Mouse (Mus musculus) gastrocnemius, postnatal 36 days (tissue): Measurements from ENCODE around the gene Ccdc86. TPM values are rescaled to one million over a fixed set of nuclear protein-coding genes. Genes with fewer than 3 reads are reported as not detected.
A peak's percentile ranks its signal among the peaks of the same experiment; 100 is the strongest.

Source experiments
- DNase-seq, 2 experiments: peaks; one replicate each; pipeline ENCODE4 v3.0.0; 2022
- intact Hi-C: fragments of 180-260 bp; cut with DNase I; formaldehyde crosslinking; loops from one replicate; pipeline ENCODE4 v1.15.1; 2025
- long read RNA-seq, 2 experiments: library from polyadenylated mRNA; stranded (forward); transcript quantifications; one replicate each; pipeline ENCODE4 v2.0.0; 2021
- total RNA-seq, 2 experiments: library from RNA; stranded (reverse); gene quantifications; 2 replicates each; pipeline ENCODE4 v1.2.3; 2021

Gene Ccdc86
- 10 to 100 TPM; 14.7 to 15.2 TPM for total RNA-seq
- long read RNA-seq, experiment 1, transcript Ccdc86-201 (4 exons, 3,003 nt), result major isoform, 10 of 12 reads
- long read RNA-seq, experiment 1, partial matches to known transcripts, result 2 of 12 reads
- long read RNA-seq, experiment 1, other reads (novel, unspliced or antisense), result 0 of 12 reads
- long read RNA-seq, experiment 2, transcript Ccdc86-201 (4 exons, 3,003 nt), result major isoform, 24 of 26 reads
- long read RNA-seq, experiment 2, partial matches to known transcripts, result 0 of 26 reads
- long read RNA-seq, experiment 2, other reads (novel, unspliced or antisense), result 2 of 26 reads

DNA sequence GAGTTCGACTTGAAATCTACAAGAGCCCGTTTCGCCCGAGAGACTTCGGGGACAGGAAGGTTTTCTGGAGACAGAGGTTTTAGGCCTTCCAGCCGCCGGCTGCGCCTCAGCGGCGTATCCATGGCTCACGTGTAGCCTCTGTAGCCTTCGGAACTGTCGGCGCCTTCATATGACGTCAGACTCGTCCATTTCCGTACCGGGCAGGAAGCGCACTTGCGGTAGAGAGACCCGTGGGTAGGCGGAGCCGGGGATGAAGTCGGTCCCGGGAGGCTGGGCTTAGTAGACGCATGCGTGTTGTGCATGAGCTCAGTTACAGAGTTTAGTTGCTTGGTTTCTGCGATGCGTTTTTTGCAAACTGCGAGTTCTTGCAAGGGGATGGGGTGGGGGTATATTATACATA, at the start of gene Ccdc86:
TSS of gene Ccdc86 (minus strand) at position 155 of the 400 bp plus-strand sequence.
- intact Hi-C loops, result loop anchor here (5.0 kb wide), 1 partner anchor 37 kb away; no protein-coding TSS in a partner anchor
- DNase-seq, result peak; percentile 91 to 93

DNA sequence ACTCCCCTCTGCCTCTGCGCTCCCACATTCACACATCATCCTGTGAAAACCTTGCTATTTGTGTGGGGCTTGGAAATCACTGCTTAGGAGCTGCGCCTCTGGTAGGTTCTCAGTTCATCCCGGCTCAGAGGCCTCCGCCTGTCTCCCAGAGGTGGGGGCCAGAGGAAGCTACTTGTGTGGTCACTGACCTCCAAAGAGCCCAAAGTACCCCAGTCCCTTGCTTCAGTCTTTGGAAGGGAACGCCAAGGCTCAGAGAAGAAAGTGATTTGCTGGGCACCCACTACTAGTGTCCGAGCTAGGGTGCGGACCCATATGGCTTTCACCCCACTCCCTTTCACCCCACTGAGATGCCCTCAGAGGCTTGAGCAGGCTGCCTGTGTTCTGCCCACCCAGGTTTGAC, 44.1 kb upstream of the Ccdc86 start, which contains the start of gene Ms4a15:
TSS of gene Ms4a15 (minus strand) at position 101 of the 400 bp plus-strand sequence.
- intact Hi-C loops, result no loop called here
- DNase-seq, result no peak

DNA sequence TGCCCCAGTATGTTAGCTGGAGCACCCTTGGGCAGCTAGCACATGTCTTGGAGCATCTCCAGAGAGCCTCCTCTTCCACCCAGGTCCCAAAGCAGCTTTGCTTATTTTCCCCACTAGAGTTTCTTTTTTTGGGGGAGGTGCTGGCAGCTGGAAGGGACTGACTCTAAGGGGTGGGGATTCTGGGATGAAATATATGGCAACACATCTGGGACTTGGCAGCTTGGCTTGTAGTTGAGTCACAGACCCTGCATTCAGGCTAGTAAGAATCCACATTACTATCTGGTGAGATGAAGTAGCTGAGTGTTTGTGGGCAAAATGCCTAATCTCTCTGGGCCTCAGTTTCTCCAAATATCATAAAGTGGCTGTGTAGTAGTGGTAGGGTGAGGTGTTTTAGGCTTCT, 42.8 kb upstream of the Ccdc86 start:
- no peak for DNase-seq
- intact Hi-C loops, result no loop called here

- intact Hi-C loops, result no loop called here
- no peak for DNase-seq
Observed at GRCm38 (mm10) chr19:10990751-10991150, 41.7 kb upstream of the Ccdc86 start.

GRCm38 (mm10) chr19:10988563-10988962, 39.5 kb upstream of the Ccdc86 start:
- no peak for DNase-seq
- intact Hi-C loops, result no loop called here

- no peak for DNase-seq
- intact Hi-C loops, result no loop called here
Observed at GRCm38 (mm10) chr19:10985889-10986288, 36.8 kb upstream of the Ccdc86 start.

- intact Hi-C loops, result no loop called here
- DNase-seq, result no peak
Observed at GRCm38 (mm10) chr19:10984551-10984950, 35.5 kb upstream of the Ccdc86 start.

GRCm38 (mm10) chr19:10983146-10983545, 34.1 kb upstream of the Ccdc86 start:
- DNase-seq, result peak in 1 of 2 experiments; percentile 20
- intact Hi-C loops, result no loop called here

DNA sequence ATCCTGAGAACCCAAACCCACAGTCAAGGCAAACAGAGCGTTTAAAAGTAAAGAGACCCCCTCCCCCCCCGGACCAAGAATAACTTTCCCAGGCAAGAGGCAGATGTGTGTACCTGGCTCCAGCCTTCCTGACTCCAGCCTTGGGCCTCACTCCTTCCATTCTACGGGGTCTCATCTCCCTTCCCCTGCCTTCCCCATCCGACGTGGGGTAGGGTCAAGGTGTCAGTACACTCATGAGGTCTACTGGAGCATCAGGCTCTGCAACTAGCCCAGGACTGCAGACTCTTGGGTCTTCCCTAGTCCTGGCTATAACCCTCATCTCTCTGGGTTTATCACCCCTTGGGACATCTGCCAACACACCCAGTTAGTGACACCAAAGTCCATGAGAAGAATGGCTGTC, 31.1 kb upstream of the Ccdc86 start:
- intact Hi-C loops, result no loop called here
- no peak for DNase-seq

GRCm38 (mm10) chr19:10979184-10980168, 30.4 kb upstream of the Ccdc86 start:
- intact Hi-C loops, result loop anchor here (1.0 kb wide), 1 partner anchor 313 kb away; no protein-coding TSS in a partner anchor

DNA sequence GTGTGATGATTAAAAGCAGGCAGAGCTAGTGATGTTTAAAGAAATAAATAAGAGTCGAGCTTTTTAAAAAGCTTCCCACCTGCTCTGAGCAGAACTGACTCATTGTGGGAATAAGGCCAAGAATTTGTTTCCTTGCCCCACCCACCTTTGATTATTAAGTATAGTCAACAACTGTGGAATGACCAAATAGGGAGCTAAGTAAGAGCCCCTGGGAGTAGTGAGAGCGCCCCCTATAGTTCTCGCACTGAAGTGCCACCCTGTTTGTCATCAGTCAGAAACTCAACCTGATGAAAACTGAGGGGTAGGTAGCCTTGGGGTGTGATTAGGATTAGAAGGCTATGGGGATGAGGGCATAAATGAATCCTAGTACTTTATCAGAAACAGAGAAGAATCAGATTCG, 27.3 kb upstream of the Ccdc86 start:
- intact Hi-C loops, result no loop called here

More at GRCm38 (mm10) chr19:10979184-10980168, 30.4 kb upstream of the Ccdc86 start:
- DNase-seq, result peak; percentile 71 to 72

DNA sequence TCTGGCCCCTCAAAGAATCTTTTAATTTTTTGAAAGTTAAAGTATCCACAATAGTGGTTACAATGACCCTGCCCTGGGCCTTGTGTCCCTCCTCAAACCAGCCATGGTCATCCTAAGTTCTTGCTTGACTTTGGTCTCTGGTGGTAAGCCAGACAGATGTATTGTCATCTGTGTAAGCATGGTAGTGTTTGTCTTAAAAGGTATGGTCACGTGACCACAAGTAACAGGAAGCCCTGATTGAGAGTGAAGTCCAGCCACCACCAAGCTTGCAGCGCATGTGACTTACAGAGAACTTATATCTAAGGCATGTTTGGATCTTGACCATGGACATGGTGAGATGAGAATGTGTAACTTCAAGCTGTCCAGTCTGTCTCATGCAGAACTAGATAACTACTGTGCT, 26.1 kb upstream of the Ccdc86 start:
- intact Hi-C loops, result no loop called here
- no peak for DNase-seq

More for the DNA sequence above, 27.3 kb upstream of the Ccdc86 start:
- no peak for DNase-seq

DNA sequence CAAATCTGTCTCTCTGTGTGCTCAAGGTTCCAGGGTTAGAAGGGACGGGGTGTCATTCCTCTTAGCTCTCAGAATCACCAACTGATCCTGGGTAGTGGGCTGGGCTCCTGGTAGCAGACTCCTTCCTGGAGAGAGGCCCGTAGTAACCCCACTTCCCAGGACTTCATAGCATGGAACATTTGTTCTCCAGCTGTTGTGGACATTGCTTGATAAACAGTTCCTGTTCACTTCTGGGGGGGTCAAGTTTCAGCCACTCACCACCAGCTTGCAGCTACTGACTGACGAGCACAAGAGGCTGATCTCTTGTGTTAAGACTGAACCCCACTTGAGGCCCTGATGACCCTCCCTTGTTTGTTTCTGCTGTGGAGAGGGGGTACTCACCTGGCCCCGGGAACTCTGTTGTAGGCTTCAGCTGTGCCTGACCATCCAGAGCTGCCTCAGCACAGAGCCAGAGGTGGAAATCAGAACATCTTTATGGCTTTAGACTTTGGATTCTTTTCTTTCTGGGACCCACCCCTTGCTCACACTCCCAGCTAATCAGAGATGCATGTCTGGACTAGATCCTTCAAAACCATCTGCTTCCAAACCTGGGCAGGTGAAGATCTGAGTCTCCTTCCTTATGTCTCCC, 25.3 kb upstream of the Ccdc86 start, which contains the start of gene Ms4a10:
TSS of gene Ms4a10 (minus strand) at position 433 of the 628 bp plus-strand sequence.
- intact Hi-C loops, result no loop called here
- DNase-seq, result no peak

GRCm38 (mm10) chr19:10973187-10973586, 24.1 kb upstream of the Ccdc86 start:
- intact Hi-C loops, result no loop called here
- no peak for DNase-seq

- no peak for DNase-seq
- intact Hi-C loops, result no loop called here
Observed at GRCm38 (mm10) chr19:10972660-10973059, 23.6 kb upstream of the Ccdc86 start.

GRCm38 (mm10) chr19:10970457-10970856, 21.4 kb upstream of the Ccdc86 start:
- intact Hi-C loops, result no loop called here
- no peak for DNase-seq

GRCm38 (mm10) chr19:10968578-10968977, 19.5 kb upstream of the Ccdc86 start:
- intact Hi-C loops, result no loop called here
- peak in 1 of 2 experiments; percentile 18 for DNase-seq

GRCm38 (mm10) chr19:10965721-10966120, 16.7 kb upstream of the Ccdc86 start:
- intact Hi-C loops, result no loop called here
- DNase-seq, result no peak

GRCm38 (mm10) chr19:10959978-10960346, 10.9 kb upstream of the Ccdc86 start:
- intact Hi-C loops, result loop anchor here (2.0 to 5.0 kb wide), 3 partner anchors 48 to 283 kb away; partner anchors contain the start of gene Pga5
- DNase-seq, result no peak
